9 mouse cellular contexts compared by ENCODE assay signal in genomic region chr11:83057863-83058262, GRCm38 (mm10). TPM values are rescaled to one million over a fixed set of nuclear protein-coding genes. Genes with fewer than 3 reads are reported as not detected.
A peak's percentile ranks its signal among the peaks of the same experiment; 100 is the strongest.
DNase-seq lines count a peak whose midpoint lies in the region; TF ChIP-seq lines count a peak whose summit lies in the region.
"Had no signal": no experiment of that assay in that cellular context is flagged by ENCODE, and none has a peak within 500 bp of the region (broad histone marks: within the 10 kb centered on the region; RNA-seq: fewer than 3 reads in every experiment).

No protein-coding gene starts in this region.

- TF ChIP-seq POLR2A in embryonic fibroblast, embryonic 13.5 days (IDR thresholded peaks at IDR 0.05; ENCODE audit: low read depth, low read length), result no peak

- TF ChIP-seq CTCF in embryonic fibroblast, embryonic 13.5 days (IDR thresholded peaks at IDR 0.05; ENCODE audit: borderline replicate concordance, insufficient read depth, low read length), result peak; percentile 76; the same call in 1 of the 2 replicates

- no peaks in the 10 kb centered on the region for H3K4me1 ChIP-seq in ES-E14 (ENCODE audit: control insufficient read depth in 2 of 2, insufficient read depth in 2 of 2, low read length in 2 of 2, poor library complexity in 1 of 2)
- H3K4me1 ChIP-seq in embryonic fibroblast, embryonic 13.5 days (ENCODE audit: control insufficient read depth, insufficient read depth, low read length), result peaks cover 5% of the 10 kb centered on the region; the same call in 1 of the 2 replicates
- no peaks in the 10 kb centered on the region for H3K4me1 ChIP-seq in limb, embryonic 10.5 days
- H3K4me1 ChIP-seq: lung, embryonic 15.5 days had no signal

- no peaks in the 10 kb centered on the region for H3K27me3 ChIP-seq in limb, embryonic 10.5 days (ENCODE audit: low read depth, poor library complexity, severe bottlenecking)
- H3K27me3 ChIP-seq: lung, embryonic 15.5 days had no signal

- no peak overlapping the region for H3K9ac ChIP-seq in ES-E14 (ENCODE audit: insufficient read depth, low read depth, low read length, poor library complexity, severe bottlenecking)
- H3K9ac ChIP-seq: lung, embryonic 15.5 days had no signal

- DNase-seq in left cerebral cortex, adult 18-20 months (ENCODE audit: low spot score in 2 of 2), result peak; percentile 41 to 49
- DNase-seq in left cerebral cortex, adult 11 months (ENCODE audit: low spot score), result no peak
- DNase-seq in ES-E14 (ENCODE audit: low read depth, low spot score) (peak; percentile 34), MN1 (ENCODE audit: low spot score) (no peak)
- DNase-seq in adrenal gland, postnatal 36 days, result peak; percentile 67 to 79
- DNase-seq in limb, embryonic 10.5 days (ENCODE audit: low spot score), result peak; percentile 70
- DNase-seq in retina, postnatal 7 days (ENCODE audit: low read depth, low spot score), result peak; percentile 11

- in situ Hi-C loops in ES-E14 (cut with MboI; ENCODE audit: low sequenced_read_pairs in 2 of 2, unreplicated experiment in 2 of 2), result loop anchor here in 1 of 2 experiments (25.0 kb wide), 1 partner anchor 354 kb away; the partner anchor contains the start of gene Rasl10b

- 8% methylated on average over 5 of the region's 5 CpGs for WGBS in limb, embryonic 10.5 days

- no peaks in the 10 kb centered on the region for H3K36me3 ChIP-seq in ES-E14 (ENCODE audit: control insufficient read depth, insufficient read depth, low read length, poor library complexity, severe bottlenecking)
- H3K36me3 ChIP-seq in limb, embryonic 10.5 days, result no peaks in the 10 kb centered on the region
- H3K36me3 ChIP-seq: lung, embryonic 15.5 days had no signal

- no peak overlapping the region for H3K4me3 ChIP-seq in ES-E14 (ENCODE audit: insufficient read depth in 1 of 2, low read depth in 1 of 2, low read length in 2 of 2, poor library complexity in 1 of 2, severe bottlenecking in 1 of 2)
- H3K4me3 ChIP-seq in embryonic fibroblast, embryonic 13.5 days (ENCODE audit: insufficient read depth, low read length), result no peak overlapping the region
- no peak overlapping the region for H3K4me3 ChIP-seq in limb, embryonic 10.5 days
- H3K4me3 ChIP-seq: lung, embryonic 15.5 days had no signal

- H3K9me3 ChIP-seq in ES-E14 (ENCODE audit: control insufficient read depth, insufficient read depth, low read depth, low read length), result no peaks in the 10 kb centered on the region
- H3K9me3 ChIP-seq in limb, embryonic 10.5 days (replicated peaks), result no peaks in the 10 kb centered on the region
- H3K9me3 ChIP-seq: lung, embryonic 15.5 days had no signal

- no peak overlapping the region for H3K27ac ChIP-seq in ES-E14 (ENCODE audit: insufficient read depth, low read depth, low read length, poor library complexity, severe bottlenecking)
- H3K27ac ChIP-seq in embryonic fibroblast, embryonic 13.5 days (ENCODE audit: insufficient read depth, low read length), result no peak overlapping the region
- H3K27ac ChIP-seq in limb, embryonic 10.5 days, result no peak overlapping the region
- H3K27ac ChIP-seq: lung, embryonic 15.5 days had no signal

TF ChIP-seq in ES-E14, 5 proteins besides CTCF, POLR2A, EP300 and RAD21:
- TF ChIP-seq HCFC1 (IDR thresholded peaks at IDR 0.05; ENCODE audit: borderline replicate concordance, insufficient read depth, low read length), result no peak
- TF ChIP-seq ZC3H11A (IDR thresholded peaks at IDR 0.05; ENCODE audit: borderline replicate concordance, low read depth, low read length), result peak; percentile 66
TF ChIP-seq in ES-E14: peak in this region for 1.

RNA-seq across cellular contexts. Expression of gene Slfn2, which starts 7.0 kb away (rescaled TPM):
- total RNA-seq in left cerebral cortex, adult 18-20 months (2021), result 1 to 10 TPM in 1 of 2 experiments, under 1 TPM in 1; 0.80 to 1.8 TPM
- 0.26 and 2.0 TPM in 2 replicates for total RNA-seq in ES-E14 (2012; rRNA removed)
- total RNA-seq in adrenal gland, postnatal 36 days (2021), result 1 to 10 TPM; 4.8 to 6.3 TPM
- 7.4 and 7.7 TPM in 2 replicates for polyA plus RNA-seq in embryonic fibroblast, embryonic 13.5 days (2011; ENCODE audit: insufficient read length, low read depth, missing spikeins)
- polyA plus RNA-seq in limb, embryonic 10.5 days (2016; fragmentation: Nextera tagmentation; extraction: Ambion mirVana), result 0.34 and 1.2 TPM in 2 replicates

RNA-seq across cellular contexts. Expression of gene Slfn8, which starts 37.3 kb away (rescaled TPM):
- under 1 TPM; 0.80 to 0.81 TPM for total RNA-seq in left cerebral cortex, adult 18-20 months (2021)
- 2.3 and 2.4 TPM in 2 replicates for total RNA-seq in ES-E14 (2012; rRNA removed)
- total RNA-seq in adrenal gland, postnatal 36 days (2021), result 1 to 10 TPM; 1.5 to 2.5 TPM
- polyA plus RNA-seq in embryonic fibroblast, embryonic 13.5 days (2011; ENCODE audit: insufficient read length, low read depth, missing spikeins), result 2.2 and 4.2 TPM in 2 replicates
- polyA plus RNA-seq in limb, embryonic 10.5 days (2016; fragmentation: Nextera tagmentation; extraction: Ambion mirVana), result 0.08 and 0.21 TPM in 2 replicates

RNA-seq across cellular contexts. Expression of gene Slfn1, which starts 58.8 kb away (rescaled TPM):
- not detected for total RNA-seq in left cerebral cortex, adult 18-20 months (2021)
- not detected in 2 replicates for total RNA-seq in ES-E14 (2012; rRNA removed)
- total RNA-seq in adrenal gland, postnatal 36 days (2021), result under 1 TPM; 0.20 to 0.43 TPM
- polyA plus RNA-seq in embryonic fibroblast, embryonic 13.5 days (2011; ENCODE audit: insufficient read length, low read depth, missing spikeins), result not detected in 2 replicates
- polyA plus RNA-seq in limb, embryonic 10.5 days (2016; fragmentation: Nextera tagmentation; extraction: Ambion mirVana), result not detected in 2 replicates

Comparison
In these comparisons a context has a peak if more than half of its experiments do, and no peak if none do; other contexts are left out.
1. DNase-seq: peak in left cerebral cortex, adult 18-20 months (2 of 2), ES-E14 (single experiment), adrenal gland, postnatal 36 days (2 of 2), limb, embryonic 10.5 days (single experiment) and retina, postnatal 7 days (single experiment); none in left cerebral cortex, adult 11 months (single experiment) and MN1 (single experiment).